Mouse (Mus musculus): ENCODE measurements at regions not wholly inside any gene's neighbourhood (a gene's known extent, or its start where the extent isn't known, plus 50 kb on each side); places are given as distances from the start of the nearest gene placed in this dataset.

DNA sequence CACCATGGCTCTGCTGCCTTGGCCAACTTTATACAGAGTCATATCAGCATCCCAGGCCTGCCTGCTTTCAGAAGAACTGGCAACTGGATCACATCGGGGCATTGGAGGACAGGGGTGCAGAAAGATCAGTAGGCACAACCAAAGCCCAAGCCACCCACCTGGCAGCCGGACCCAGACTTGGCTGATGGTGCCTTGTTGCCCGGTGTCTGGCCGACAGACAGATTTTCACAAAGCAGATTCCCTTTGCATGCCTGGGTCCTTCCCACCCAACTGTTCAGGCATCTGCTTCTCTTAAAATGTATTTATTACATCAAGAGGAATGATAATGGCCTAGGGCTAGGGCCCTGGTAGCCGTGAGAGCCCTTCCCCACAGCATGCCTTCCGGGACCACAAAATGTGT is 96.2 kb downstream of the Gm26897 start:
- no peak overlapping the region for H3K9ac ChIP-seq (ENCODE audit: low read depth, low read length, severe bottlenecking)
- 61% methylated on average over 6 of the region's 6 CpGs for WGBS
- ATAC-seq (ENCODE audit: low FRiP score, low read depth) = no peak
- H3K4me2 ChIP-seq (replicated peaks; ENCODE audit: low read depth, low read length, severe bottlenecking) = no peak overlapping the region
- H3K27me3 ChIP-seq (ENCODE audit: control insufficient read depth, insufficient read depth, low read length) = peaks cover 2% of the 10 kb centered on the region; the same call in 1 of the 2 replicates
- no peak for DNase-seq (ENCODE audit: low spot score)
- H3K4me3 ChIP-seq (replicated peaks; ENCODE audit: low read length) = no peak overlapping the region
- no peak overlapping the region for H3K27ac ChIP-seq (replicated peaks; ENCODE audit: low read depth, low read length)
- no peaks in the 10 kb centered on the region for H3K4me1 ChIP-seq (ENCODE audit: control insufficient read depth, insufficient read depth, low read length)
- TF ChIP-seq POLR2A (IDR thresholded peaks at IDR 0.05; ENCODE audit: borderline replicate concordance, extremely low read depth, insufficient read depth, insufficient read length) = no peak
- H3K36me3 ChIP-seq (ENCODE audit: control insufficient read depth, insufficient read depth, low read length) = no peaks in the 10 kb centered on the region
- no peaks in the 10 kb centered on the region for H3K9me3 ChIP-seq (ENCODE audit: control insufficient read depth, low read length)

- H3K36me3 ChIP-seq (ENCODE audit: control insufficient read depth, insufficient read depth, low read length) = no peaks in the 10 kb centered on the region
- no peak for DNase-seq (ENCODE audit: low spot score)
- ATAC-seq (ENCODE audit: low FRiP score, low read depth) = no peak
- H3K9me3 ChIP-seq (ENCODE audit: control insufficient read depth, low read length) = no peaks in the 10 kb centered on the region
- H3K27ac ChIP-seq (replicated peaks; ENCODE audit: low read depth, low read length) = no peak overlapping the region
- no peak for TF ChIP-seq POLR2A (IDR thresholded peaks at IDR 0.05; ENCODE audit: borderline replicate concordance, extremely low read depth, insufficient read depth, insufficient read length)
- peaks cover 13% of the 10 kb centered on the region for H3K27me3 ChIP-seq (ENCODE audit: control insufficient read depth, insufficient read depth, low read length)
- 42% methylated on average over 17 of the region's 17 CpGs for WGBS
- H3K4me1 ChIP-seq (ENCODE audit: control insufficient read depth, insufficient read depth, low read length) = peaks cover 4% of the 10 kb centered on the region; the same call in 1 of the 2 replicates
- H3K4me3 ChIP-seq (replicated peaks; ENCODE audit: low read length) = no peak overlapping the region
- H3K4me2 ChIP-seq (replicated peaks; ENCODE audit: low read depth, low read length, severe bottlenecking) = no peak overlapping the region
- H3K9ac ChIP-seq (ENCODE audit: low read depth, low read length, severe bottlenecking) = no peak overlapping the region
Measured at GRCm38 (mm10) chr5:111835737-111836667, 102.3 kb downstream of the Gm26897 start.

DNA sequence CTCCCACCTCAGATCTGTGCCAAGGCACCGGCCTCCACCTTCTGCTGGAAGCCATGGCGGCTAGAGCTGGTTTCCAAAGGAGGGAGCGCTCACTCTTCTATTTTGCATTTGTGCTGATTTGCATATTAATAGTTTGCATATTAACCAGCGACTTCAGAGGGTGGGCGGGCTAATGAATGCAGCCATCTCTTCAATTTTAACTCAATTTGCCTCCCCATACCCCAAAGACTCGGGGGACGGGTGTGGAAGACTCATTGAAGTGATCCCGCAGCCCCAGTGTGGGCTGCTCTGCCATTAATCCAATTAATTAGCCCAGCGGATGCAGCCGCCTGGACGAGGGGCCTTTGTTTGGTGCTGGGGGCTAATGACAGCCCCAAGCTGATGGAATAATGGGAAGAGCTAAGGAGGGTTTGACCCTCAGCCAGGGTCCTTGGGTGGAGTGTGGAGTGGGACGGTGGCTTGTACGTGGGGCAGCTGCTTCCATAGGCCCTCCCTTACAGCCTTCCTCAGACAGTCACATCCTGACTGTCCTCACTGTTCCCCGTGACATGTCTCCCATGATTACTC is 103.0 kb downstream of the Gm26897 start:
- Histone ChIP-seq H3K4me2 (replicated peaks; ENCODE audit: low read depth, low read length, severe bottlenecking) (no peak overlapping the region), H3K27me3 (ENCODE audit: control insufficient read depth, insufficient read depth, low read length) (peaks cover 13% of the 10 kb centered on the region), H3K36me3 (ENCODE audit: control insufficient read depth, insufficient read depth, low read length) (no peaks in the 10 kb centered on the region), H3K4me1 (ENCODE audit: control insufficient read depth, insufficient read depth, low read length) (peaks cover 4% of the 10 kb centered on the region; the same call in 1 of the 2 replicates), H3K4me3 (replicated peaks; ENCODE audit: low read length) (no peak overlapping the region), H3K9ac (ENCODE audit: low read depth, low read length, severe bottlenecking) (no peak overlapping the region), H3K27ac (replicated peaks; ENCODE audit: low read depth, low read length) (no peak overlapping the region), H3K9me3 (ENCODE audit: control insufficient read depth, low read length) (no peaks in the 10 kb centered on the region)
- no peak for ATAC-seq (ENCODE audit: low FRiP score, low read depth)
- DNase-seq (ENCODE audit: low spot score) = no peak
- TF ChIP-seq POLR2A (IDR thresholded peaks at IDR 0.05; ENCODE audit: borderline replicate concordance, extremely low read depth, insufficient read depth, insufficient read length) = no peak
- 21% methylated on average over 14 of the region's 14 CpGs for WGBS

DNA sequence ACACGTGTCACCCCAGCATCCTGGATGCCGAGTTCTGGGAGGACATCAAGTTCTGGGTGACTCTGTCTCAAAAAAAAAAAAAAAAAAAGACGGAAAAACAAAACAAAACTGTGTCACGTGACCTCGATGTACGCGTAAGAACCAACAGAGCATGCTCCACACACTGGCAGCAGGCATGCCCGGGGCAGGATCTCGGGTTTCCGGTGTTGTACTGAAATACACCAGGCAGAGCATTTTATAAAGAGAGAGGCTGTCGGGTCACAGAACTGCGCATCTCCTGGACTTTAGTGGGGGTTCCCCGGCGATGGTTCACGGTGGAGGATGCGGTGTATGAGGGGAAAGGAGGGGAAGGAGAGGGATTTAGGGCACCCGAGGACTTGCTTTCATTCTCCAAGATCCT is 108.7 kb downstream of the Gm26897 start:
- Histone ChIP-seq H3K27me3 (ENCODE audit: control insufficient read depth, insufficient read depth, low read length) (peaks cover 13% of the 10 kb centered on the region; the same call in 1 of the 2 replicates), H3K9ac (ENCODE audit: low read depth, low read length, severe bottlenecking) (no peak overlapping the region), H3K4me2 (replicated peaks; ENCODE audit: low read depth, low read length, severe bottlenecking) (peak overlapping the region; percentile 18), H3K27ac (replicated peaks; ENCODE audit: low read depth, low read length) (no peak overlapping the region), H3K9me3 (ENCODE audit: control insufficient read depth, low read length) (0 out of 2 replicates have a peak, but pooled peaks cover 3% of the 10 kb centered on the region), H3K4me1 (ENCODE audit: control insufficient read depth, insufficient read depth, low read length) (no peaks in the 10 kb centered on the region), H3K4me3 (replicated peaks; ENCODE audit: low read length) (no peak overlapping the region), H3K36me3 (ENCODE audit: control insufficient read depth, insufficient read depth, low read length) (no peaks in the 10 kb centered on the region)
- no peak for TF ChIP-seq POLR2A (IDR thresholded peaks at IDR 0.05; ENCODE audit: borderline replicate concordance, extremely low read depth, insufficient read depth, insufficient read length)
- DNase-seq (ENCODE audit: low spot score) (no peak), ATAC-seq (ENCODE audit: low FRiP score, low read depth) (no peak)
- 53% methylated on average over 17 of the region's 17 CpGs for WGBS

- Histone ChIP-seq H3K4me1 (ENCODE audit: control insufficient read depth, insufficient read depth, low read length) (no peaks in the 10 kb centered on the region), H3K36me3 (ENCODE audit: control insufficient read depth, insufficient read depth, low read length) (no peaks in the 10 kb centered on the region), H3K27me3 (ENCODE audit: control insufficient read depth, insufficient read depth, low read length) (peaks cover 10% of the 10 kb centered on the region; the same call in 1 of the 2 replicates), H3K4me2 (replicated peaks; ENCODE audit: low read depth, low read length, severe bottlenecking) (no peak overlapping the region), H3K9ac (ENCODE audit: low read depth, low read length, severe bottlenecking) (no peak overlapping the region), H3K4me3 (replicated peaks; ENCODE audit: low read length) (no peak overlapping the region), H3K27ac (replicated peaks; ENCODE audit: low read depth, low read length) (no peak overlapping the region), H3K9me3 (ENCODE audit: control insufficient read depth, low read length) (0 out of 2 replicates have a peak, but pooled peaks cover 3% of the 10 kb centered on the region)
- 56% methylated on average over 17 of the region's 17 CpGs for WGBS
- TF ChIP-seq POLR2A (IDR thresholded peaks at IDR 0.05; ENCODE audit: borderline replicate concordance, extremely low read depth, insufficient read depth, insufficient read length) = no peak
- ATAC-seq (ENCODE audit: low FRiP score, low read depth) (no peak), DNase-seq (ENCODE audit: low spot score) (no peak)
Measured at GRCm38 (mm10) chr5:111843622-111844239, 110.0 kb downstream of the Gm26897 start.
